24 mouse cellular contexts compared by ENCODE assay signal in the genomic region with DNA sequence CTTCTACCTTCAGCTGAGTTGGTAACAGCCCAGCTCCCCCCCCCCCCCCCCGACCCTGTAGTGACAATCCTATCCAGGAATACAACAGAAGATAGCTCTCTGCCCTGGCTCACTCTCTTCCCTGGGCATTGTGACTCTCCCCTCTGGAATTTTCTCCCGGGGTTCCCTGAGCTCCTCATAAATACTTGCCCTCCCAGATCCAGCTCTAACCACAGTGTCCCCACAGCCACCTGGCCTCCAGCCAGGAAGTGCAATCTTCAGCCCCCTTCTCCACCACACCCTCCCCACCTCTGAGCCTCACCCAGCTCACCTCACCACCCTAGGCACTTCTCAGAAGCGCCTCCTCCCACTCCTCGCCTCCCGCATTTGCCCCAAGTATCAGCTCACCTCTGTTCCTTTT. TPM values are rescaled to one million over a fixed set of nuclear protein-coding genes. Genes with fewer than 3 reads are reported as not detected.
A peak's percentile ranks its signal among the peaks of the same experiment; 100 is the strongest.
DNase-seq lines count a peak whose midpoint lies in the region; ATAC-seq lines count a peak whose summit lies in the region.
"Had no signal": no experiment of that assay in that cellular context is flagged by ENCODE, and none has a peak within 500 bp of the region (broad histone marks: within the 10 kb centered on the region; RNA-seq: fewer than 3 reads in every experiment).

No protein-coding gene starts in this region.

- no peak overlapping the region for H3K4me3 ChIP-seq in midbrain, embryonic 13.5 days (replicated peaks)
- H3K4me3 ChIP-seq: embryonic facial prominence, embryonic 13.5 days; embryonic facial prominence, embryonic 15.5 days; erythroblast, embryonic 14.5 days; forebrain, embryonic 10.5 days; forebrain, embryonic 12.5 days had no signal

- H3K36me3 ChIP-seq in midbrain, embryonic 13.5 days, result no peaks in the 10 kb centered on the region
- H3K36me3 ChIP-seq: embryonic facial prominence, embryonic 13.5 days; embryonic facial prominence, embryonic 15.5 days; forebrain, embryonic 10.5 days; forebrain, embryonic 12.5 days had no signal

- 77% methylated on average over 5 of the region's 5 CpGs for WGBS in midbrain, embryonic 13.5 days

- no peak overlapping the region for H3K9ac ChIP-seq in midbrain, embryonic 13.5 days (replicated peaks)
- H3K9ac ChIP-seq: embryonic facial prominence, embryonic 13.5 days; embryonic facial prominence, embryonic 15.5 days; forebrain, embryonic 12.5 days had no signal

- H3K9me3 ChIP-seq in midbrain, embryonic 13.5 days, result no peaks in the 10 kb centered on the region
- H3K9me3 ChIP-seq: embryonic facial prominence, embryonic 13.5 days; embryonic facial prominence, embryonic 15.5 days; forebrain, embryonic 10.5 days; forebrain, embryonic 12.5 days had no signal

- H3K4me2 ChIP-seq in midbrain, embryonic 13.5 days (replicated peaks), result no peak overlapping the region
- H3K4me2 ChIP-seq: embryonic facial prominence, embryonic 13.5 days; embryonic facial prominence, embryonic 15.5 days; forebrain, embryonic 12.5 days had no signal

- DNase-seq in 3134 (ENCODE audit: extremely low read depth, insufficient read length, low spot score), result peak; percentile 71
- peak; percentile 69 for DNase-seq in 3T3-L1 (ENCODE audit: low read depth, low spot score)
- DNase-seq in Muller cell, postnatal 12 days (ENCODE audit: inconsistent ontology term), result peak; percentile 75
- DNase-seq in spleen, postnatal 14 days (ENCODE audit: low spot score in 2 of 2), result no peak
- DNase-seq: adrenal gland, adult 2 months; adrenal gland, postnatal 10 days; adrenal gland, postnatal 25 days; cerebellum, adult 11 months; cerebellum, adult 18-20 months; cerebellum, adult 8-10 months; cerebellum, adult 9-11 months; cerebellum, postnatal 14 days; cerebellum, postnatal 36 days; embryo, embryonic 11 days had no signal

- no peak for ATAC-seq in midbrain, embryonic 13.5 days
- ATAC-seq in CD4-positive, CD25-positive, alpha-beta regulatory T cell, adult 4 months, result no peak
- ATAC-seq: forebrain, embryonic 14.5 days; forebrain, embryonic 16.5 days had no signal

- no peaks in the 10 kb centered on the region for H3K4me1 ChIP-seq in midbrain, embryonic 13.5 days (replicated peaks)
- H3K4me1 ChIP-seq: embryonic facial prominence, embryonic 13.5 days; embryonic facial prominence, embryonic 15.5 days; forebrain, embryonic 12.5 days had no signal

- H3K27ac ChIP-seq in midbrain, embryonic 13.5 days, result no peak overlapping the region
- H3K27ac ChIP-seq: embryonic facial prominence, embryonic 13.5 days; embryonic facial prominence, embryonic 15.5 days; forebrain, embryonic 10.5 days; forebrain, embryonic 12.5 days had no signal

- H3K27me3 ChIP-seq in midbrain, embryonic 13.5 days, result no peaks in the 10 kb centered on the region
- H3K27me3 ChIP-seq: CH12.LX; embryonic facial prominence, embryonic 13.5 days; embryonic facial prominence, embryonic 15.5 days; forebrain, embryonic 12.5 days had no signal

RNA-seq across cellular contexts. Expression of gene Inhbb, which starts 46.7 kb away (rescaled TPM):
- 1.2 and 1.6 TPM in 2 replicates for polyA plus RNA-seq in midbrain, embryonic 13.5 days (2015; fragmentation: Nextera tagmentation; extraction: Ambion mirVana)
- not detected for polyA plus RNA-seq in CD4-positive, CD25-positive, alpha-beta regulatory T cell, adult 4 months (2017; shearing (Covaris generic))

Comparison
In these comparisons a context has a peak if more than half of its experiments do, and no peak if none do; other contexts are left out.
1. DNase-seq: peak in 3134 (single experiment), 3T3-L1 (single experiment) and Muller cell, postnatal 12 days (single experiment); none in spleen, postnatal 14 days (0 of 2).